Mouse (Mus musculus): ENCODE data around the gene B3galt2.
"Not testable (repeated sequence)": the region's sequence is repeated elsewhere in the genome, so short reads cannot be mapped to it uniquely, and the experiment has no call there.

GRCm38 (mm10) chr1:143664786-143665185 is 24.3 kb downstream of the B3galt2 start:
- TF ChIP-seq POLR2A (IDR thresholded peaks at IDR 0.05; ENCODE audit: insufficient read length, low read depth); MAX (IDR thresholded peaks at IDR 0.05; ENCODE audit: low read depth); USF1 (IDR thresholded peaks at IDR 0.05; ENCODE audit: low read depth); MYOD1 (IDR thresholded peaks at IDR 0.05; ENCODE audit: control insufficient read depth in 1 of 3, insufficient read length in 2 of 3, low read depth in 2 of 3); POLR2AphosphoS2 (IDR thresholded peaks at IDR 0.05; ENCODE audit: insufficient read length, low read depth); CEBPB (IDR thresholded peaks at IDR 0.05; ENCODE audit: insufficient read depth, poor library complexity, severe bottlenecking); E2F4 (IDR thresholded peaks at IDR 0.05; ENCODE audit: insufficient read depth); TCF12 (IDR thresholded peaks at IDR 0.05; ENCODE audit: insufficient read depth, poor library complexity, severe bottlenecking); SRF (IDR thresholded peaks at IDR 0.05; ENCODE audit: control insufficient read depth, insufficient read length, low read depth); MYOG (IDR thresholded peaks at IDR 0.05; ENCODE audit: control insufficient read depth in 1 of 3, insufficient read depth in 1 of 3, insufficient read length in 2 of 3, low read depth in 2 of 3): not testable (repeated sequence)
